Mouse (Mus musculus) cerebellum, adult 2 months (tissue): ENCODE results near the gene Cpt1c. TPM values are rescaled to one million over a fixed set of nuclear protein-coding genes. Genes with fewer than 3 reads are reported as not detected.
A peak's percentile ranks its signal among the peaks of the same experiment; 100 is the strongest.

Experiments used
- DNase-seq, 2 experiments: peaks; one replicate each; pipeline ENCODE4 v3.0.0; 2021
- H3K27ac ChIP-seq: fragments of 200-500 bp; 2 replicates; pipeline ENCODE4 v1.5.1; 2012; ENCODE audit warnings: low read length, control low read depth, inconsistent platforms; ENCODE audit not compliant: insufficient read depth
- H3K27me3 ChIP-seq: fragments of 200-500 bp; 2 replicates; pipeline ENCODE4 v1.6.1; 2012; ENCODE audit warnings: inconsistent platforms, mild to moderate bottlenecking, low read length, moderate library complexity; ENCODE audit not compliant: control insufficient read depth, insufficient read depth
- H3K4me1 ChIP-seq: fragments of 200-500 bp; 2 replicates; pipeline ENCODE4 v1.6.1; 2011; ENCODE audit warnings: low read length; ENCODE audit not compliant: control insufficient read depth, insufficient read depth
- H3K4me3 ChIP-seq: fragments of 200-500 bp; replicated peaks from 2 replicates; pipeline ENCODE3; 2011; ENCODE audit warnings: mild to moderate bottlenecking, low read depth, low read length, control low read depth; ENCODE audit not compliant: insufficient read depth
- CTCF ChIP-seq: fragments of 200-500 bp; IDR thresholded peaks from 2 replicates; pipeline ENCODE4 v1.5.1; 2011; ENCODE audit warnings: low read depth, mild to moderate bottlenecking, control low read depth, low read length, moderate library complexity, borderline replicate concordance; ENCODE audit not compliant: insufficient read depth
- POLR2A ChIP-seq: fragments of 200-500 bp; IDR thresholded peaks from 2 replicates; pipeline ENCODE4 v1.6.1; 2011; ENCODE audit warnings: low read length, control low read depth, borderline replicate concordance; ENCODE audit not compliant: insufficient read depth
- WGBS: fragments of 180-500 bp; shearing (Covaris S2); methylation state at CpG from one replicate; pipeline ENCODE4 v1.1.7; 2018; 5-methylcytosine and 5-hydroxymethylcytosine counted together
- polyA plus RNA-seq: library from polyadenylated mRNA; depleted of rRNA; stranded (reverse); fragments of >200 nt; gene quantifications from 2 replicates; pipeline ENCODE4 v1.2.3, GENCODE M21; 2012

Cpt1c gene
- polyA plus RNA-seq, 1 experiment: 129 TPM

- WGBS: 80% methylated on average over 15 of the region's 15 CpGs
- Histone ChIP-seq H3K4me3 (no peak overlapping the region), H3K4me1 (peaks cover 5% of the 10 kb centered on the region), H3K27ac (no peak overlapping the region), H3K27me3 (no peaks in the 10 kb centered on the region)
- TF ChIP-seq CTCF: no peak
- no peak for TF ChIP-seq POLR2A
- DNase-seq: no peak
Measured at GRCm38 (mm10) chr7:44966638-44967037, 8.0 kb downstream of the Cpt1c start.

GRCm38 (mm10) chr7:44965975-44966374 is 8.7 kb downstream of the Cpt1c start:
- no peak for DNase-seq
- WGBS: 61% methylated on average over 7 of the region's 7 CpGs
- H3K27me3 ChIP-seq: no peaks in the 10 kb centered on the region
- no peak overlapping the region for H3K4me3 ChIP-seq
- H3K27ac ChIP-seq: no peak overlapping the region
- TF ChIP-seq CTCF: no peak
- no peak for TF ChIP-seq POLR2A
- no peaks in the 10 kb centered on the region; the same call in 1 of the 2 replicates for H3K4me1 ChIP-seq

DNA sequence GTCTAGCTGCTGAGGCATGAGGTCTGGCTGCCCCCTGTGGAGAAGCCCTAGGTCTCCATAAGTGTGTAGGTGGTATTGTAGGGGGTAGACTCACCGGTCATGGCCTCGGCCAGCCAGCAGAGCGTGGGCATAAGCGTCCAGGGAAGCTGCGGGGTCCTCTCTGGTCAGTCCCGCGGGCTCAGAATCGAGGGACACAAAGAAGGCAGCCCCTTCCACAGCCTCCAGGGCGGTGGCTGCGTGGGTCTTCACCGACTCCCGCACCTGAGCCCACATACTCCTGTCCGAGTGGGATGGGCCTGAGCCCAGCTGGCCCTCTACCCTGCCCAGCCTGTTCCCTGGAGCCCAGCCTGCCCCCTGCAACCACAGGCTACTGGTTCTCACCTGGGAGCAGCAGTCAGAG is 9.7 kb downstream of the Cpt1c start:
- 91% methylated on average over 13 of the region's 13 CpGs for WGBS
- H3K4me1 ChIP-seq: no peaks in the 10 kb centered on the region

GRCm38 (mm10) chr7:44962831-44963230 is 11.8 kb downstream of the Cpt1c start:
- WGBS: 91% methylated on average over 5 of the region's 5 CpGs
- DNase-seq: no peak
- Histone ChIP-seq H3K27ac (no peak overlapping the region), H3K27me3 (no peaks in the 10 kb centered on the region), H3K4me1 (no peaks in the 10 kb centered on the region), H3K4me3 (no peak overlapping the region)
- TF ChIP-seq CTCF: no peak
- no peak for TF ChIP-seq POLR2A

More for the DNA sequence above, 9.7 kb downstream of the Cpt1c start:
- DNase-seq: no peak
- Histone ChIP-seq H3K27me3 (no peaks in the 10 kb centered on the region), H3K4me3 (no peak overlapping the region), H3K27ac (no peak overlapping the region)
- TF ChIP-seq CTCF: no peak
- TF ChIP-seq POLR2A: no peak

GRCm38 (mm10) chr7:44962337-44962736 is 12.3 kb downstream of the Cpt1c start:
- DNase-seq: no peak
- Histone ChIP-seq H3K4me3 (no peak overlapping the region), H3K4me1 (no peaks in the 10 kb centered on the region), H3K27ac (no peak overlapping the region), H3K27me3 (no peaks in the 10 kb centered on the region)
- TF ChIP-seq CTCF (no peak), POLR2A (no peak)
- WGBS: 80% methylated on average over 8 of the region's 8 CpGs

DNA sequence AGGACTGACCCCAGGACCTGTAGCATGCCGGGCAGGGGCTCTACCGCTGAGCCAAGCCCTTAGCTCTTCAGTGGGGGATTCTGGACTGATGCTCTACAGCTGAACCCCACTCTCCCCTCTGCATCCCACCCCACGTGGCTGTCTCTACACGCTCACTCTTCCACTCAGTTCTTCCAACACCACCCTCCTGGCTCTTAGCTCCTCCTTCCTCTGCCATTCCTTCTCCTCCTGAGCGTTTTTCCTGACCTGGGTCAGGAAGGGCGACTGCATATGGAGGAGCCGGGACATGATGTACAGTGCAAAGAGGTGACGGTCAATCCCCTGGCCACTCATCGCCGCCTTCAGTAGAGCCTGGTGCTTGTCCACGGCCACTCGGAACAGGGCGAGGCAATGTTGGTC is 14.1 kb downstream of the Cpt1c start:
- DNase-seq: no peak
- Histone ChIP-seq H3K27me3 (no peaks in the 10 kb centered on the region), H3K27ac (no peak overlapping the region), H3K4me1 (no peaks in the 10 kb centered on the region), H3K4me3 (no peak overlapping the region)
- TF ChIP-seq POLR2A (no peak), CTCF (no peak)
- WGBS: 91% methylated on average over 13 of the region's 13 CpGs

- no peaks in the 10 kb centered on the region for H3K27me3 ChIP-seq
- H3K27ac ChIP-seq: no peak overlapping the region
- 69% methylated on average over 10 of the region's 10 CpGs for WGBS
- TF ChIP-seq CTCF (no peak), POLR2A (no peak)
- no peak for DNase-seq
- no peak overlapping the region for H3K4me3 ChIP-seq
- H3K4me1 ChIP-seq: no peaks in the 10 kb centered on the region
Measured at GRCm38 (mm10) chr7:44959874-44960511, 14.7 kb downstream of the Cpt1c start.

DNA sequence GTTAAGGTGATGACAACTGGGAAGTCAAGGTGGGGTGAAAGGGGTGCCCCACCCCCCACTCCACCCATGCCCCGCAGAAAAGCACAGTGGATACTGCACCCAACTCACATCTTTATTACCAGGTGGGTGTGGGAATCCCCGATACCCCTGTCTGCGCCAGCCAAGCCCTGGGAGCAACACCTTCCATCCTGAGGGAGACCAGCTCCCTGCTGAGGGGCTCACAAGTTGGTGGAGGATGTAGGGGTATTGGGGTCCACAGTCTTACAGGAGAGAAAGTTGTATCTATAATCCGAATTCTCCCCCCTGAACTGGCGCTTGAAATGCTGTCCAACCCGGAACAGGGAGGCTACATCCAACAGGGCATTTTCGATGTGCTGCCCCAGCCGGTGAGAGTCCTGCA is 15.4 kb downstream of the Cpt1c start:
- Histone ChIP-seq H3K27ac (no peak overlapping the region), H3K27me3 (no peaks in the 10 kb centered on the region), H3K4me1 (no peaks in the 10 kb centered on the region), H3K4me3 (no peak overlapping the region)
- no peak for DNase-seq
- TF ChIP-seq POLR2A (no peak), CTCF (no peak)
- 86% methylated on average over 8 of the region's 8 CpGs for WGBS

GRCm38 (mm10) chr7:44958208-44958607 is 16.4 kb downstream of the Cpt1c start:
- peak; percentile 44 for DNase-seq
- H3K4me1 ChIP-seq: no peaks in the 10 kb centered on the region
- H3K27ac ChIP-seq: no peak overlapping the region
- no peak overlapping the region for H3K4me3 ChIP-seq
- TF ChIP-seq CTCF (peak; percentile 69), POLR2A (no peak)
- H3K27me3 ChIP-seq: no peaks in the 10 kb centered on the region
- 49% methylated on average over 7 of the region's 7 CpGs for whole genome bisulfite sequencing
